Mouse (Mus musculus) hindbrain, embryonic 11.5 days (tissue): ENCODE results near the gene Myod1. TPM values are rescaled to one million over a fixed set of nuclear protein-coding genes. Genes with fewer than 3 reads are reported as not detected.

Experiments
- ATAC-seq: fragments of 200-750 bp; cut with Nextera tagmentation; 2 replicates; pipeline ENCODE4 v1.8.0; 2017; ENCODE audit warnings: mild to moderate bottlenecking, moderate TSS enrichment, moderate library complexity; ENCODE audit not compliant: low FRiP score
- DNase-seq: peaks from one replicate; pipeline ENCODE4 v3.0.0-alpha.2; 2015; ENCODE audit warnings: low spot score
- H3K27ac ChIP-seq: fragments of 300-500 bp; sonication (generic); 2 replicates; pipeline ENCODE4 v1.5.1; 2014; ENCODE audit warnings: mild to moderate bottlenecking, low read depth, low read length
- H3K27me3 ChIP-seq: fragments of 300-500 bp; sonication (generic); 2 replicates; pipeline ENCODE4 v1.6.1; 2014; ENCODE audit warnings: mild to moderate bottlenecking, low read length, moderate library complexity, mixed read lengths; ENCODE audit not compliant: control insufficient read depth, insufficient read depth
- H3K36me3 ChIP-seq: fragments of 300-500 bp; sonication (generic); 2 replicates; pipeline ENCODE4 v1.6.1; 2014; ENCODE audit warnings: mild to moderate bottlenecking, low read length, moderate library complexity, mixed read lengths; ENCODE audit not compliant: control insufficient read depth, insufficient read depth
- H3K4me1 ChIP-seq: fragments of 300-500 bp; sonication (generic); replicated peaks from 2 replicates; pipeline ENCODE4 v1.6.1; 2014; ENCODE audit warnings: low read length, mixed read lengths; ENCODE audit not compliant: control insufficient read depth, insufficient read depth
- H3K4me2 ChIP-seq: fragments of 300-500 bp; sonication (generic); replicated peaks from 2 replicates; pipeline ENCODE4 v1.6.1; 2014; ENCODE audit warnings: mild to moderate bottlenecking, low read depth, low read length
- H3K4me3 ChIP-seq: fragments of 300-500 bp; sonication (generic); 2 replicates; pipeline ENCODE4 v1.5.1; 2014; ENCODE audit warnings: low read depth, low read length
- H3K9ac ChIP-seq: fragments of 300-500 bp; sonication (generic); 2 replicates; pipeline ENCODE4 v1.6.1; 2014; ENCODE audit warnings: low read depth, low read length
- H3K9me3 ChIP-seq: fragments of 300-500 bp; sonication (generic); 2 replicates; pipeline ENCODE4 v1.6.1; 2016; ENCODE audit warnings: low read length; ENCODE audit not compliant: control insufficient read depth
- WGBS: fragments of 180-500 bp; shearing (Covaris S2); extraction: QIAGEN DNeasy Blood & Tissue Kit; methylation state at CpG from one replicate; pipeline ENCODE4 v1.1.7; 2014; 5-methylcytosine and 5-hydroxymethylcytosine counted together
- polyA plus RNA-seq: library from polyadenylated mRNA; unstranded; fragments of >200 nt; fragmentation: Nextera tagmentation; extraction: Ambion mirVana; gene quantifications from 2 replicates; pipeline ENCODE4 v1.2.1, GENCODE M21; 2014

Myod1 gene
- polyA plus RNA-seq, 1 experiment from 2014 or later = 1.2 TPM

DNA sequence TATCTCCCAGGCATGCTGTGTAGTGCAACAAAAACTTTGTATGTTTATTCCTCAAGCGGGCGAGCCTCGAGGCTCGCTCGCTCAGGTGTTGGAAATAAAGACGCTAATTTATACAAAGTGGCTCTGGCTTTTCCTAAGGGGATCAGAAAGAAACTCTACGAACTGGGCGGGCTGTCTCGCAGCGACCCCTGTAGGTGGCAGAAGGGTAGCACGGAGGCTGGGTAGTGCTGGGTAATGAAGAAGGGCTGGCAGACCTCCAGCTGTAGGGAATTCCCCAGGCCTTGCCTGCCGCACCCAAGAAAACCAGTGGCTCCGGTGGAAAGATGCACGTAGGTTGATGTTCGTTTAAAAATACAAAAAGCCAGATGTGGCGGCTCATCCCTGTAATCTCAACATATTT lies 2.7 kb downstream of the Myod1 start:
- H3K4me3 ChIP-seq = no peak overlapping the region
- peak; percentile 72 for DNase-seq
- no peaks in the 10 kb centered on the region for H3K36me3 ChIP-seq
- no peak overlapping the region for H3K4me2 ChIP-seq
- H3K27ac ChIP-seq = no peak overlapping the region
- WGBS = 8% methylated on average over 16 of the region's 16 CpGs
- 0 out of 2 replicates have a peak, but pooled peaks cover 3% of the 10 kb centered on the region for H3K4me1 ChIP-seq
- no peaks in the 10 kb centered on the region for H3K9me3 ChIP-seq
- ATAC-seq = no peak
- H3K27me3 ChIP-seq = peaks cover 41% of the 10 kb centered on the region
- no peak overlapping the region for H3K9ac ChIP-seq

DNA sequence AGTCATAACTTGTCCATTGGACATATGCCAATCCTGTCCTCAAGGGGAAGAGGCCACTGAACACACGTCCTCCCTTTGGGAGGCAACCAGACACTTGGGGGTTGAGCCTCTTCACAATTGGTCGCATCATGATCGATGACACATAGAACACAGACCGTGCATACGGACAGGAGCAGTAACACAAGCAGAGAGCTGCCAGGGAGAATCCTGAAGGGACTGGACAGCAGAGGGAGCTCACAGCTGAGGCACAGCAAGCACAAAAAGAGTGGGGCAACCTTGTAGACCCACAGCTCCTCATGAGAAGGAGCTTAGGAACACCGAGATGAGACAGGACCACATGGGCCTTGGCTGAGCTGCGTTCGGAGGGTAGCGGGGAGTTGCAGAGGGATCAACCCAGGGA lies 4.4 kb downstream of the Myod1 start:
- H3K27me3 ChIP-seq = peaks cover 35% of the 10 kb centered on the region
- no peak overlapping the region for H3K4me3 ChIP-seq
- H3K9me3 ChIP-seq = no peaks in the 10 kb centered on the region
- H3K4me1 ChIP-seq = 0 out of 2 replicates have a peak, but pooled peaks cover 3% of the 10 kb centered on the region
- H3K4me2 ChIP-seq = no peak overlapping the region
- H3K9ac ChIP-seq = no peak overlapping the region
- WGBS = 65% methylated on average over 9 of the region's 9 CpGs
- H3K36me3 ChIP-seq = no peaks in the 10 kb centered on the region
- DNase-seq (no peak), ATAC-seq (no peak)
- H3K27ac ChIP-seq = no peak overlapping the region

DNA sequence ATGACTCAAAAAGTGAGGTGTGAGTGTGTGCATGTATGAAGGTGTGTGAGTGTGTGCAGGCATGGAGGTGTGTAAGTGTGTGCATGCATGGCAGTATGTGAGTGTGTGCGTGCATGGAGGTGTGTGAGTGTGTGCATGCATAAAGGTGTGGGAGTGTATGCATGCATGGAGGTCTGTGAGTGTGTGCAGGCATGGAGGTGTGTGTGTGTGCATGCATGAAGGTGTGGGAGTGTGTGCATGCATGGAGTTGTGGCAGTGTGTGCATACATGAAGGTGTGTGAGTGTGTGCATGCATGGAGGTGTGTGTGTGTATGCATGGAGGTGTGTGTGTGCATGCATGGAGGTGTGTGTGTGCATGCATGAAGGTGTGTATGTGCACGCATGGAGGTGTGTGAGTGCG lies 11.2 kb downstream of the Myod1 start:
- no peak overlapping the region for H3K27ac ChIP-seq
- no peaks in the 10 kb centered on the region for H3K4me1 ChIP-seq
- H3K9me3 ChIP-seq = no peaks in the 10 kb centered on the region
- WGBS = 89% methylated on average over 3 of the region's 3 CpGs
- H3K36me3 ChIP-seq = no peaks in the 10 kb centered on the region
- H3K4me3 ChIP-seq = no peak overlapping the region
- DNase-seq = no peak
- H3K4me2 ChIP-seq = no peak overlapping the region
- no peak overlapping the region for H3K9ac ChIP-seq
- no peak for ATAC-seq
- H3K27me3 ChIP-seq = no peaks in the 10 kb centered on the region

DNA sequence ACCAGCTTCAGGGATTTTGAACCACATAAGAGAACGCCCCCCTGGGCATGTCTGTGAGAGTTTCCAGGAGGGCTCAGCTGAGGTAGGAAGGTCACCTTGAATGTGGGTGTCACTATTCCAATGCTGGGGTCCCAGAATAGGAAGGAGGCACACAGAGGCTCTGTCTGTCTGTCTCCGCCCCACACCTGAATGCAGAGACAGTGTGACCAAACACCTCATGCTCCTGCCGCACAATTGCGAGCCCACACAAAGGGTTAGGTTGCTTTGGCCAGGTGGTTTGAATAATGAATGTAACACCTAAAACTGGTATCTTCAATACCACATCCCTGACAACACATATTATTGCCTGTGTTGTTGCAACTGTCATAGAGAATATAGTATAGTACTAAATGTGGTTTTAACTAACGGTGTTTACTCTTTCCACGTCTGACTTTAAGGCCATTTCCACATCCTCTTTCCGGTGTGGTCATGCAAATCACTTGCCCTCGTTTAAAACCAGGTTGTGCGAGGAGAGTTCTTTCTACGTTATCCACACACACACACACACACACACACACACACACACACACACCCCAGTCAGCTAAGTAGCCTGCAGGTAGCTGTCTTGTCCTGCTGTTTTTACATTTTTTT lies 13.3 kb downstream of the Myod1 start:
- H3K4me1 ChIP-seq = no peaks in the 10 kb centered on the region
- H3K4me2 ChIP-seq = no peak overlapping the region
- ATAC-seq = no peak
- H3K9ac ChIP-seq = no peak overlapping the region
- DNase-seq = no peak
- no peak overlapping the region for H3K4me3 ChIP-seq
- peaks cover 6% of the 10 kb centered on the region for H3K27me3 ChIP-seq
- no peak overlapping the region for H3K27ac ChIP-seq
- no peaks in the 10 kb centered on the region for H3K9me3 ChIP-seq
- WGBS = 85% methylated on average over 10 of the region's 10 CpGs
- no peaks in the 10 kb centered on the region for H3K36me3 ChIP-seq

DNA sequence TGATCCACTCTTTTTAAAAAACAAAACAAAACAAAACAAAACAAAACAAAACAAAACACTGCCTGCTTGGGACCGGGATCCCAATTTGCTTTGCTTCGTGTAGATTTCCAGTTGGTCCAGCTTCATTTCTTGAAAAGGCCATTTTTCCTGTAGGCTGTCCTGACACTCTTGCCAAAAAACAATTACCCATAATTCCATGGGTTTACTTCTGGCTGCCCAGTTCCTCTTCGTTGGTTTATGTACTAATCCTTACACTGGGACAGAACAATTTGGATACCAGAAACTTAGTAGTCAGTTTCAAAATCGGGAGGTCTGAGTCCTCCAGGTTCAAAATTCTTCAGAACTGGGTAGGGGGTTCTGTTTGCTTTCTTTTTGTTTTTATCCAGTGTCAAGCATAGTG lies 14.0 kb downstream of the Myod1 start:
- Histone ChIP-seq H3K36me3 (no peaks in the 10 kb centered on the region), H3K4me3 (no peak overlapping the region), H3K9me3 (no peaks in the 10 kb centered on the region), H3K27ac (no peak overlapping the region), H3K4me1 (no peaks in the 10 kb centered on the region), H3K9ac (no peak overlapping the region), H3K27me3 (peaks cover 12% of the 10 kb centered on the region), H3K4me2 (no peak overlapping the region)
- DNase-seq (no peak), ATAC-seq (no peak)
- WGBS = 72% methylated on average over 4 of the region's 4 CpGs

DNA sequence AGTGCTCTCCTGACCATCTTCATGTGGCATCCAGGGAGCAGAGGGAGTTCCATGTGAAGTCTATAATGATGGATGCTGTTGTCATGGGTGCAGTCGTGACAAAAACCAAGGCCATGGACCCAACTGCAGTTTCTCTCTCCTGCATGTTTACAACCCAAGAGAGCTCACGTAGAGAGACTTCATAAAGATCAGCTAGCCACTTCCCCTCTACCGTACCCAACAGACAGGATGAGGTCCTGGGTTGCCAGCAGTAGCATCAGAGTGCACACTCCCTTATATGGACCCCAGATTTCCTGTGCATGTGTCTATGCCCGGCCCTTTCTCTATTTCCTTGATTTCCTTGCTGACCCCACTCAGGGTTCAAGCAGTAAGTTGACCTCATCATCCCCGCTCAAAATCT lies 15.4 kb downstream of the Myod1 start:
- H3K27ac ChIP-seq = no peak overlapping the region
- ATAC-seq = no peak

DNA sequence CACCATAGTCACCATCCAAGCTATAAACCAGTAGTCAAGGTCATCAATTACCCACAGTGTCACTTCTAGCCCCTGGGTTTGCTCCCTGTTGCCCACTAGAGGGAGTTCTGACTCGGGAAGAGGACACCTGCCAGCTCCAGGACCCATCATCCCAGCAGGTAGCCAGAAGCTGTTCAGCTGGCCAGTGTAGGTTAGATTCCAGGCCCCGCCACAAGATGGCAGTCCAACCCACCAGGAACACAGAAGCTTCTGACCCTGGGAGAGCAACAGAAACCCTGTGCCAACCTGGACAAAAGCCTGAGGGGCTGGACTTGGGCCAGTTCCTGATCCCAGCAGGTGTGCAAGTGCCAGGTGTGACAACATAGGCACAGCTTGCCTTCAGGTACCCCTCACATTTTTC lies 16.8 kb downstream of the Myod1 start:
- Histone ChIP-seq H3K4me3 (no peak overlapping the region), H3K4me1 (peaks cover 4% of the 10 kb centered on the region), H3K9me3 (no peaks in the 10 kb centered on the region), H3K27me3 (peaks cover 37% of the 10 kb centered on the region), H3K4me2 (no peak overlapping the region), H3K9ac (no peak overlapping the region), H3K27ac (no peak overlapping the region), H3K36me3 (no peaks in the 10 kb centered on the region)
- ATAC-seq (peak; percentile 16; the same call in 1 of the 2 replicates), DNase-seq (peak; percentile 89)
- WGBS = 0% methylated on average over 2 of the region's 2 CpGs

More for the DNA sequence above, 15.4 kb downstream of the Myod1 start:
- no peak overlapping the region for H3K9ac ChIP-seq
- no peak overlapping the region for H3K4me3 ChIP-seq
- H3K4me2 ChIP-seq = no peak overlapping the region
- WGBS = 72% methylated on average over 5 of the region's 5 CpGs
- H3K36me3 ChIP-seq = no peaks in the 10 kb centered on the region
- H3K4me1 ChIP-seq = no peaks in the 10 kb centered on the region
- H3K27me3 ChIP-seq = peaks cover 23% of the 10 kb centered on the region
- H3K9me3 ChIP-seq = no peaks in the 10 kb centered on the region
- DNase-seq = no peak

DNA sequence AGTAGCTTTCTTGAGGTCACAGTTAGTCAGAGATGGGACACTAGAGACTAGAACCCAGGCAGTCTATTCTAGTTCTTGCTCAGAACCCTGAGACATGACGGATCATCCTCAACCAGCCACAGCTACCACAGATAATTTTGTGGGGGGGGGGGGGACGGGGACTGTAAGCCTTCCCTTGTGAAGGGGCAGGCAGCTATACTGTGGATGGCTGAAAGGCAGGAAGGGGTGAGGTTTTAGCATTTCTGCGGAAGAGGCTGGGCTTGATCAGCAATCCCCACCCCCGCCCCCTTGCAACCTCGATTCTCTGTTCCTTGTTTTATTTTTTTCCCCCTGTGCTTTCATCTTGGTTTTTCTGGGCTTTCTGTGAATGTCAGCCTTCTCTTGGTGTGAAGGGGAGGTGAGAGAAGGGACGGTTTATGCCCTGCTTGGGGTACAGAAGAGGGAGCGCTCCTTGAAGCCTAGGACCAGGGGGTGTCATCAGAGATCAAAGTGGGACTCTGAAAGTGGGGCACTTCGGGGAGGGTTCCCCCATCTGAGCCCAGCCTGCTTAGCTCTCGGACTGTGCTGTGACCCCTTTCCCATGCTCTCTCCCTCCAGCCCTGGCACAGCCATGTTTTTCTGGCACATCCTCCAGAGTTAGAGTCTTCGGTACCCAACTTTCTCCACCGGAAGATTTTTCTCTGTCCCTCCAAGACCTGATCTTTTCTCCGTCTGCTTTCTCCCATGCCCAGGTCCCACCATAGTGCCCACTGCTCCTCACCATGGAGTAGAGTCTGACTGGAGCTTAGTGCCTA lies 17.6 kb downstream of the Myod1 start:
- Histone ChIP-seq H3K4me2 (no peak overlapping the region), H3K27ac (no peak overlapping the region), H3K27me3 (peaks cover 45% of the 10 kb centered on the region), H3K36me3 (no peaks in the 10 kb centered on the region), H3K9ac (no peak overlapping the region), H3K4me3 (no peak overlapping the region), H3K4me1 (peaks cover 4% of the 10 kb centered on the region), H3K9me3 (no peaks in the 10 kb centered on the region)
- DNase-seq (no peak), ATAC-seq (no peak)
- 48% methylated on average over 12 of the region's 12 CpGs for WGBS

DNA sequence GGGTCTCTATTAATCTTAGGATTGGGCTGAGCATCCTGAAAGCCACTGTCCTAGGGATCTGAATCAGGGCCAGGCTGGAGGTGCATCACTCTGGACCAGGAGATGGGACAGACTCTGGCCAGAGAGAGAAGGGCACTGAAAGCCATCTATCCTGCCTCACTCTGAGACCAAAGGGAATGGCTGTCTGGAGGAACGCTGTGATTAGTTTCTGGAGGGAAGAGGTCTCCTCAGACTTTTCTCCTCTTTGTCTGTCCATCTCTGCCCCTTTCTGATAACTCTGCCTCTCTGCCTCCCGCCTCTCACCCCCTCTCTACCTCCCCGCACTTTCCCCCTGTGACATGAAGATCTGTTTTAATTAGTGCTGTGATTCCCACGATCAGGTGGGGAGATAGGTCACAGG lies 18.7 kb downstream of the Myod1 start:
- no peak overlapping the region for H3K27ac ChIP-seq
- H3K27me3 ChIP-seq = peaks cover 53% of the 10 kb centered on the region

More for the DNA sequence above, 18.7 kb downstream of the Myod1 start:
- no peak overlapping the region for H3K9ac ChIP-seq
- peaks cover 4% of the 10 kb centered on the region for H3K4me1 ChIP-seq
- H3K9me3 ChIP-seq = no peaks in the 10 kb centered on the region
- no peak for ATAC-seq
- DNase-seq = no peak
- no peaks in the 10 kb centered on the region for H3K36me3 ChIP-seq
- 67% methylated on average over 4 of the region's 4 CpGs for WGBS
- no peak overlapping the region for H3K4me2 ChIP-seq
- no peak overlapping the region for H3K4me3 ChIP-seq
